Mouse (Mus musculus): Measurements from ENCODE around the gene Lsr.

GRCm38 (mm10) chr7:30971901-30972300 lies 1.4 kb downstream of the Lsr start:
- TF ChIP-seq CTCF (IDR thresholded peaks at IDR 0.05; ENCODE audit: borderline replicate concordance, control insufficient read depth, extremely low read depth, insufficient read depth, low read length, poor library complexity) (no peak), POLR2A (IDR thresholded peaks at IDR 0.05; ENCODE audit: control insufficient read depth, extremely low read depth, insufficient read depth, low read length, poor library complexity) (no peak)
